Mouse (Mus musculus): ENCODE data around the gene Lgals2. TPM values are rescaled to one million over a fixed set of nuclear protein-coding genes. Genes with fewer than 3 reads are reported as not detected.

The Lgals2 gene
- total and polyA plus RNA-seq, 3 experiments, result not detected

DNA sequence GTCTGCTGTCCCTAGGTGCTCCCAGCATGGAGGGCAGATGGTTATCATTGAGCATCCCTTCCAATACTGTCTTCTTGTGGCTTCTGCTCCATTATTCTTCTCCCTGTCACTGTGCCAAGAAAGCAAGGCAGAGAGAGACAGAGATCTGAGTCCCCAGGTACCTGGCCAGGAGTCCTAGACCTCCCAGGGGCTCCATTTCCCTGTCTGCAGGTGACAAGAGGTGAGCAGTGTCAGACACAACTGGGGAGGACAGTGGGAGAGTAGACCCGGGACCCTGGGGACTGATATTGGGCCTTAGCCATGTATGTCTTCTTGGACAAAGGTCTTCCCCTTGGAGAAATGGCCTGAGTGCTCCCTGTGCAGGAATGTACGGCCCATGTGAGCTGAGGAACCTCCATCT lies 50.0 kb downstream of the Lgals2 start:
- H3K9me3 ChIP-seq (replicated peaks; ENCODE audit: insufficient read depth, low read length), result no peaks in the 10 kb centered on the region
- H3K9ac ChIP-seq (ENCODE audit: control insufficient read depth, low read depth, low read length, poor library complexity, severe bottlenecking), result no peak overlapping the region
- H3K36me3 ChIP-seq (ENCODE audit: control insufficient read depth in 1 of 2, insufficient read depth in 2 of 2, low read length in 2 of 2), result no peaks in the 10 kb centered on the region
- H3K4me3 ChIP-seq (ENCODE audit: control insufficient read depth in 1 of 2, insufficient read depth in 1 of 2, low read depth in 2 of 2, low read length in 2 of 2), result no peak overlapping the region
- peaks cover 0 to 3% of the 10 kb centered on the region in 2 experiments; a peak in 2 of 4 replicates for H3K27me3 ChIP-seq (ENCODE audit: control insufficient read depth in 1 of 2, insufficient read depth in 2 of 2, low read length in 2 of 2)
- no peak for DNase-seq (ENCODE audit: low read depth, low spot score)
- no peaks in the 10 kb centered on the region for H3K79me2 ChIP-seq (ENCODE audit: control insufficient read depth, insufficient read depth, low read length, poor library complexity)
- peaks cover 0 to 8% of the 10 kb centered on the region in 2 experiments; a peak in 2 of 4 replicates for H3K4me1 ChIP-seq (ENCODE audit: control insufficient read depth in 1 of 2, insufficient read depth in 2 of 2, low read length in 2 of 2)
- TF ChIP-seq RAD21 (IDR thresholded peaks at IDR 0.05; ENCODE audit: low read depth, low read length), result no peak
- TF ChIP-seq CTCF (IDR thresholded peaks at IDR 0.05 in 2 of 3, conservative IDR thresholded peaks at IDR 0.05 in 1 of 3; ENCODE audit: control insufficient read depth in 1 of 3, insufficient read depth in 1 of 3, low read depth in 2 of 3, low read length in 3 of 3, poor library complexity in 1 of 3, severe bottlenecking in 1 of 3), result no peak
- no peak for TF ChIP-seq TBP (IDR thresholded peaks at IDR 0.05; ENCODE audit: low read depth, low read length)
- no peak for TF ChIP-seq RCOR1 (IDR thresholded peaks at IDR 0.05; ENCODE audit: low read depth, low read length)
- TF ChIP-seq POLR2AphosphoS2 (IDR thresholded peaks at IDR 0.05; ENCODE audit: low read length), result no peak
- TF ChIP-seq SMC3 (IDR thresholded peaks at IDR 0.05; ENCODE audit: low read depth, low read length), result no peak
- no peak for TF ChIP-seq MXI1 (IDR thresholded peaks at IDR 0.05; ENCODE audit: low read depth, low read length)
- no peak for TF ChIP-seq E2F4 (IDR thresholded peaks at IDR 0.05; ENCODE audit: borderline replicate concordance, low read depth, low read length)
- no peak for TF ChIP-seq ETS1 (IDR thresholded peaks at IDR 0.05; ENCODE audit: low read depth, low read length)
- TF ChIP-seq ZKSCAN1 (IDR thresholded peaks at IDR 0.05; ENCODE audit: low read depth, low read length), result no peak
- no peak for TF ChIP-seq USF2 (IDR thresholded peaks at IDR 0.05; ENCODE audit: borderline replicate concordance in 1 of 2, insufficient read depth in 1 of 2, low read depth in 1 of 2, low read length in 2 of 2)
- TF ChIP-seq BHLHE40 (IDR thresholded peaks at IDR 0.05; ENCODE audit: borderline replicate concordance, low read depth, low read length), result no peak
- TF ChIP-seq ZMIZ1 (IDR thresholded peaks at IDR 0.05; ENCODE audit: low read depth, low read length), result no peak
- no peak for TF ChIP-seq MAZ (IDR thresholded peaks at IDR 0.05; ENCODE audit: low read depth, low read length)
- no peak for TF ChIP-seq GATA1 (IDR thresholded peaks at IDR 0.05; ENCODE audit: low read depth, low read length)
- TF ChIP-seq ZNF384 (IDR thresholded peaks at IDR 0.05; ENCODE audit: low read depth, low read length), result no peak
- no peak for TF ChIP-seq TAL1 (IDR thresholded peaks at IDR 0.05; ENCODE audit: low read length)
- no peak for TF ChIP-seq MAX (IDR thresholded peaks at IDR 0.05; ENCODE audit: low read length)
- TF ChIP-seq EP300 (IDR thresholded peaks at IDR 0.05; ENCODE audit: low read depth in 1 of 2, low read length in 2 of 2), result no peak
- no peak overlapping the region for H3K27ac ChIP-seq (ENCODE audit: control insufficient read depth, low read depth, low read length)

- Histone ChIP-seq H3K4me1 (ENCODE audit: control insufficient read depth in 1 of 2, insufficient read depth in 2 of 2, low read length in 2 of 2) (no peaks in the 10 kb centered on the region), H3K36me3 (ENCODE audit: control insufficient read depth in 1 of 2, insufficient read depth in 2 of 2, low read length in 2 of 2) (no peaks in the 10 kb centered on the region), H3K27me3 (ENCODE audit: control insufficient read depth in 1 of 2, insufficient read depth in 2 of 2, low read length in 2 of 2) (peaks cover 0 to 3% of the 10 kb centered on the region in 2 experiments; a peak in 2 of 4 replicates), H3K9ac (ENCODE audit: control insufficient read depth, low read depth, low read length, poor library complexity, severe bottlenecking) (no peak overlapping the region), H3K4me3 (ENCODE audit: control insufficient read depth in 1 of 2, insufficient read depth in 1 of 2, low read depth in 2 of 2, low read length in 2 of 2) (no peak overlapping the region), H3K27ac (ENCODE audit: control insufficient read depth, low read depth, low read length) (no peak overlapping the region), H3K9me3 (replicated peaks; ENCODE audit: insufficient read depth, low read length) (no peaks in the 10 kb centered on the region), H3K79me2 (ENCODE audit: control insufficient read depth, insufficient read depth, low read length, poor library complexity) (no peaks in the 10 kb centered on the region)
- no peak for TF ChIP-seq ZKSCAN1 (IDR thresholded peaks at IDR 0.05; ENCODE audit: low read depth, low read length)
- DNase-seq (ENCODE audit: low read depth, low spot score), result no peak
These were observed 51.0 kb downstream of the Lgals2 start for GRCm38 (mm10) chr15:78804326-78804725.
